Mouse (Mus musculus) liver, postnatal 0 days (tissue): Measurements from ENCODE around the gene Gm1604a.
"Not testable (repeated sequence)": the region's sequence is repeated elsewhere in the genome, so short reads cannot be mapped to it uniquely, and the experiment has no call there.

Experiments
- CTCF ChIP-seq: sonication (generic); IDR thresholded peaks from 2 replicates; pipeline ENCODE4 v1.5.1; 2016; ENCODE audit warnings: antibody characterized with exemption, low read depth
- EP300 ChIP-seq: IDR thresholded peaks from 2 replicates; pipeline ENCODE4 v1.6.1; 2016; ENCODE audit warnings: antibody characterized with exemption, low read depth, mild to moderate bottlenecking

DNA sequence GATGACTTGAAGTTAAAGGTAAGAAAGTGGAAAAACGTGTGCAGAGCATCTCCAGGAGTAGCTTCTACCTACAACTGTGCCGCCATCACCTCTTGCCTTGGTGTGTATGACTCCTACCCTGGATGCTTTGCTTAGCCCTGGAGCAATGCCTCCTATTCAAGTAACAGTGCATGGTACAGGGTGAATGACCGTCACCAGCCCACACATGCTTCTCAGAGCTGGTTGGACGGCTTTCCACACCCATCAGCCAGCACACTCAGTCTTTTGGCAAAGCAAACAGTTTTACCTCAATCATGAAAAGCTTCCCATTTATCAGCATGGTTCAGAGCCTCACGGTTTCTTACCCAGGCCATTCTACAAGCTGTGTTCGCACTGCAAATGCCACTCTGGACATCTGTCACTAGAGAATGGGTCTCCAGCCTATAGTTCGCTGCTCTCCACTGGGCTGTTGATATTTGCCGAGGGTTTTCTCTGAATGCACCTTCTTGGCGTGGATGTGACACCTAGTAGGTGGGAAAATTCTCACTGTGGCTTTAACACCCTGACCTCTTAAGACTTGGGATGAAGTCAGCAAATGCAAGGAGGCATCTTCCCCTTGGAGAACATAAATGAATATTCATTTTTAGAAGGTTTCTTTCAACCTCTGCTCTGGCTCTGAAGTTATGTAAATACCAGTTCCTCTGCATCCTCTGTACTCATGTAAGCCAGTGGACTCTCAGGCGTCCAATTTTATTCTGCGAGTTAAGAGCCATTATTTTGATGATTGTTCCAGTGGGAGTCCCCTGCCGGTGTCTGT is 23.4 kb upstream of the Gm1604a start:
- TF ChIP-seq CTCF, EP300: not testable (repeated sequence)
